Mouse (Mus musculus): Measurements from ENCODE around the gene Gstp1.
"Not testable (repeated sequence)": the region's sequence is repeated elsewhere in the genome, so short reads cannot be mapped to it uniquely, and the experiment has no call there.

DNA sequence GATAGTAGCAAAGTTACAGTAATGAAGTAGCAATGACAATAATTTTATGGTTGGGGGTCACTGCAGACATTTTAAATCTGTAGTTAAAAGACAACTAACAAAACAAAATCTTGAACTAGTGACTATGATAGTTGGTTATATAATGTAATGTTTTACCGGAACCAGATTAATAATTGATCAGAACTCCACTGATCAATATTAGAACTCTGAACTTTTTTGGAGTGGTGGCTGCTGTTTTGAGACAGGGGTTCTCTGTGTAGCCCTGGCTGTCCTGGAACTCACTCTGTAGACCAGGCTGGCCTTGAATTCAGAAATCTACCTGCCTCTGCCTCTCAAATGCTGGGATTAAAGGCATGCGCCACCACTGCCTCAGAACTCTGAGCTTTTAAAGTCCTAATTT lies 30.5 kb upstream of the Gstp1 start:
- TF ChIP-seq CTCF (IDR thresholded peaks at IDR 0.05; ENCODE audit: control insufficient read depth, insufficient read depth, low read length); POLR2A (IDR thresholded peaks at IDR 0.05; ENCODE audit: borderline replicate concordance, control insufficient read depth, low read depth, low read length): not testable (repeated sequence)

Measured in bone marrow, adult 2 months (tissue).